In genomic region chr2:51936585-51936984, GRCm38 (mm10) we compare ENCODE assay signal across 21 mouse cellular contexts.
"Had no signal": no experiment of that assay in that cellular context is flagged by ENCODE, and none has a peak within 500 bp of the region (broad histone marks: within the 10 kb centered on the region; RNA-seq: fewer than 3 reads in every experiment).

No protein-coding gene starts in this region.

- H3K4me1 ChIP-seq: stomach, embryonic 15.5 days had no signal

- H3K36me3 ChIP-seq: limb, embryonic 10.5 days; limb, embryonic 13.5 days; lung, embryonic 15.5 days; midbrain, embryonic 10.5 days; midbrain, embryonic 13.5 days; neural tube, embryonic 13.5 days; stomach, embryonic 15.5 days had no signal

- H3K4me2 ChIP-seq: limb, embryonic 13.5 days; lung, embryonic 15.5 days; midbrain, embryonic 13.5 days; neural tube, embryonic 13.5 days; stomach, embryonic 15.5 days had no signal

- H3K27ac ChIP-seq: kidney, postnatal 0 days; layer of hippocampus, adult 2 months; limb, embryonic 10.5 days; limb, embryonic 13.5 days; lung, embryonic 15.5 days; midbrain, embryonic 10.5 days; midbrain, embryonic 13.5 days; neural tube, embryonic 13.5 days; stomach, embryonic 15.5 days had no signal

- DNase-seq: kidney, adult 2 months; kidney, postnatal 25 days; layer of hippocampus, adult 9-11 months; lung, adult 18-20 months; lung, postnatal 10 days; lung, postnatal 36 days; right cerebral cortex, postnatal 25 days; spleen, adult 18-20 months had no signal

- H3K9me3 ChIP-seq: limb, embryonic 10.5 days; limb, embryonic 13.5 days; lung, embryonic 15.5 days; megakaryocyte, embryonic 14.5 days; midbrain, embryonic 10.5 days; midbrain, embryonic 13.5 days; neural tube, embryonic 13.5 days; stomach, embryonic 15.5 days had no signal

- H3K9ac ChIP-seq: limb, embryonic 13.5 days; lung, embryonic 15.5 days; midbrain, embryonic 13.5 days; neural tube, embryonic 13.5 days; stomach, embryonic 15.5 days had no signal

- H3K27me3 ChIP-seq: lung, embryonic 15.5 days; megakaryocyte, embryonic 14.5 days; stomach, embryonic 15.5 days had no signal

- ATAC-seq: intestine, postnatal 0 days; midbrain, embryonic 13.5 days; midbrain, embryonic 16.5 days had no signal

- H3K4me3 ChIP-seq: layer of hippocampus, adult 2 months; limb, embryonic 10.5 days; limb, embryonic 13.5 days; lung, embryonic 15.5 days; midbrain, embryonic 10.5 days; midbrain, embryonic 13.5 days; myocyte; neural tube, embryonic 13.5 days; stomach, embryonic 15.5 days had no signal
